Mouse (Mus musculus): ENCODE results near the gene Chuk.

Chuk gene

GRCm38 (mm10) chr19:44042121-44042520 is 65.2 kb downstream of the Chuk start:
- no peak for DNase-seq (ENCODE audit: low spot score in 2 of 2)

- DNase-seq (ENCODE audit: low spot score in 2 of 2), result no peak
Observed at GRCm38 (mm10) chr19:44033396-44033795, 73.9 kb downstream of the Chuk start.

GRCm38 (mm10) chr19:44032046-44032744 is 75.1 kb downstream of the Chuk start:
- DNase-seq (ENCODE audit: low spot score in 2 of 2), result no peak

- no peak for DNase-seq (ENCODE audit: low spot score in 2 of 2)
Observed at GRCm38 (mm10) chr19:44030024-44030423, 77.3 kb downstream of the Chuk start.

- DNase-seq (ENCODE audit: low spot score in 2 of 2), result no peak
Observed at GRCm38 (mm10) chr19:44028972-44029371, 78.3 kb downstream of the Chuk start, which contains the start of gene Cyp2c23. Gene Cyp2c23, minus strand, starts transcription at chr19:44029208.

GRCm38 (mm10) chr19:44026956-44027530 is 80.2 kb downstream of the Chuk start:
- no peak for DNase-seq (ENCODE audit: low spot score in 2 of 2)

GRCm38 (mm10) chr19:44024921-44025585 is 82.2 kb downstream of the Chuk start:
- no peak for DNase-seq (ENCODE audit: low spot score in 2 of 2)
